Comparison of ENCODE assay signal across 8 mouse cellular contexts in the genomic region with DNA sequence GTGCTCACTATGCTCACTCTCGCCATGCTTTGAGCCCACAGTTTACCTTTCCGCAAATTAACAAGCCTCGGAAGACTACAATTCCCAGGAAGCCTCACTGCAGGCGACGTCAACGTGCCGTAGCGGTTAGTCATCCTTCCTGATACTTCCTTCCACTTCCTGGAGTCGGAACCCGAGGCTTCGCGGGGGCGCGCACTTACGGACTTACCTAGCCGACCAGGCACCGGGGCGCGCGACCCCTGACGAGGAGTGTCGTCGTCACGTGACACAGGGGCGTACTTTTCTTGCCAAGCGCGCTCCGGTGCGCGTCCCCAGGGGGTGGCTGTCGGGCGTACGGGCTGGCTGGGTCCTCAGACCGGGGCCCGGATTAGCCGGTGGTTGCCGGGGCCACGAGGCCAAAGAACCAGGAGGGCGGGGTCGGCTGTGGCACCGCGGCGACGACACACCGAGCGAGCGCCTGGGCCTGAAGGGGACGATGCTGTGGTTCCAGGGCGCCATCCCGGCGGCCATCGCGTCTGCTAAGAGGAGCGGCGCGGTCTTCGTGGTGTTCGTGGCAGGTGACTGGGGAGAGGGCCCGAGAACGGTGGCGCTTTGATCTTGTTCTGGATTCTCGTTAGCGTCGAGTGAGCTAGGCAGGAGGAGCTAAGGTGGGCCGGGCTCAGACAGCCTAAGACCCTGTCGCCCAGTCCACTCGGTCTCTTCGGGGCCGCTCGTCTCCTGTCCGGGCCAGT. TPM values are rescaled to one million over a fixed set of nuclear protein-coding genes. Genes with fewer than 3 reads are reported as not detected.
DNase-seq lines count a peak whose midpoint lies in the region; ATAC-seq and TF ChIP-seq lines count a peak whose summit lies in the region.

No protein-coding gene starts in this region.

- peak; percentile 96 for ATAC-seq in forebrain, embryonic 12.5 days (ENCODE audit: low FRiP score)
- ATAC-seq in heart, postnatal 0 days (ENCODE audit: insufficient read depth, low read depth), result peak; percentile 96
- peak; percentile 93 for ATAC-seq in liver, embryonic 16.5 days (ENCODE audit: low read depth)
- ATAC-seq in neural tube, embryonic 13.5 days (ENCODE audit: low read depth), result peak; percentile 96

- no peak for TF ChIP-seq CTCF in E14TG2a.4 (conservative IDR thresholded peaks at IDR 0.05; ENCODE audit: low read length)
- no peak for TF ChIP-seq CTCF in heart, postnatal 0 days (IDR thresholded peaks at IDR 0.05; ENCODE audit: low read depth)
- no peak for TF ChIP-seq CTCF in testis, adult 2 months (IDR thresholded peaks at IDR 0.05; ENCODE audit: control insufficient read depth, insufficient read depth, insufficient replicate concordance, low read depth, low read length)

- H3K4me3 ChIP-seq in E14TG2a.4 (replicated peaks; ENCODE audit: low read length), result peak overlapping the region; percentile 87
- H3K4me3 ChIP-seq in forebrain, embryonic 12.5 days (replicated peaks), result peak overlapping the region; percentile 79
- H3K4me3 ChIP-seq in heart, postnatal 0 days (ENCODE audit: low read depth, low read length), result peak overlapping the region; percentile 73
- peak overlapping the region; percentile 85 for H3K4me3 ChIP-seq in liver, embryonic 16.5 days (ENCODE audit: low read depth, low read length)
- peak overlapping the region; percentile 77 for H3K4me3 ChIP-seq in neural tube, embryonic 13.5 days
- peak overlapping the region; percentile 94 for H3K4me3 ChIP-seq in testis, adult 2 months (ENCODE audit: control insufficient read depth, low read depth, low read length)

- peak overlapping the region; percentile 88 for H3K27ac ChIP-seq in forebrain, embryonic 12.5 days
- peak overlapping the region; percentile 95 for H3K27ac ChIP-seq in heart, postnatal 0 days (ENCODE audit: low read depth)
- H3K27ac ChIP-seq in liver, embryonic 16.5 days (ENCODE audit: low read length), result peak overlapping the region; percentile 92
- H3K27ac ChIP-seq in neural tube, embryonic 13.5 days (replicated peaks), result peak overlapping the region; percentile 93
- peak overlapping the region; percentile 86 for H3K27ac ChIP-seq in testis, adult 2 months (ENCODE audit: control insufficient read depth, insufficient read depth, low read depth, low read length)

- peak overlapping the region; percentile 97 for H3K4me2 ChIP-seq in forebrain, embryonic 12.5 days
- peak overlapping the region; percentile 93 for H3K4me2 ChIP-seq in heart, postnatal 0 days (ENCODE audit: low read depth, low read length)
- H3K4me2 ChIP-seq in liver, embryonic 16.5 days (ENCODE audit: low read depth, low read length), result peak overlapping the region; percentile 94
- peak overlapping the region; percentile 94 for H3K4me2 ChIP-seq in neural tube, embryonic 13.5 days

- TF ChIP-seq POLR2A in testis, adult 2 months (IDR thresholded peaks at IDR 0.05; ENCODE audit: control insufficient read depth, low read depth, low read length), result peak; percentile 86

- peak overlapping the region; percentile 76 for H3K9ac ChIP-seq in forebrain, embryonic 12.5 days
- H3K9ac ChIP-seq in heart, postnatal 0 days (replicated peaks; ENCODE audit: low read depth, low read length), result peak overlapping the region; percentile 88
- H3K9ac ChIP-seq in liver, embryonic 16.5 days (ENCODE audit: low read depth, low read length), result peak overlapping the region; percentile 92
- H3K9ac ChIP-seq in neural tube, embryonic 13.5 days, result peak overlapping the region; percentile 90

- no peak for TF ChIP-seq EP300 in heart, postnatal 0 days (IDR thresholded peaks at IDR 0.05; ENCODE audit: low read depth)

- peak; percentile 96 for DNase-seq in c-Kit-positive CD71-positive TER-119-positive erythroid progenitor cells, embryonic 14.5 days (ENCODE audit: low spot score)
- peak; percentile 98 for DNase-seq in heart, postnatal 0 days (ENCODE audit: low spot score)
- peak; percentile 97 to 99 for DNase-seq in kidney, postnatal 4 days

- under 1% methylated on average over 71 of the region's 71 CpGs for WGBS in forebrain, embryonic 12.5 days
- under 1% methylated on average over 70 of the region's 71 CpGs for WGBS in heart, postnatal 0 days
- under 1% methylated on average over 71 of the region's 71 CpGs for WGBS in liver, embryonic 16.5 days (ENCODE audit: insufficient replicate concordance)
- WGBS in neural tube, embryonic 13.5 days, result 2% methylated on average over 71 of the region's 71 CpGs

- H3K9me3 ChIP-seq in E14TG2a.4 (ENCODE audit: low read length), result no peaks in the 10 kb centered on the region
- no peaks in the 10 kb centered on the region for H3K9me3 ChIP-seq in forebrain, embryonic 12.5 days
- no peaks in the 10 kb centered on the region for H3K9me3 ChIP-seq in heart, postnatal 0 days (replicated peaks; ENCODE audit: control insufficient read depth, low read length)
- no peaks in the 10 kb centered on the region for H3K9me3 ChIP-seq in liver, embryonic 16.5 days (replicated peaks; ENCODE audit: control insufficient read depth, low read length)
- no peaks in the 10 kb centered on the region for H3K9me3 ChIP-seq in neural tube, embryonic 13.5 days

- peaks cover 13% of the 10 kb centered on the region for H3K4me1 ChIP-seq in E14TG2a.4 (replicated peaks; ENCODE audit: low read depth, low read length)
- H3K4me1 ChIP-seq in forebrain, embryonic 12.5 days, result peaks cover 19% of the 10 kb centered on the region
- peaks cover 13% of the 10 kb centered on the region for H3K4me1 ChIP-seq in heart, postnatal 0 days (ENCODE audit: control insufficient read depth, insufficient read depth)
- peaks cover 12% of the 10 kb centered on the region for H3K4me1 ChIP-seq in liver, embryonic 16.5 days (ENCODE audit: control insufficient read depth, low read depth, low read length)
- peaks cover 22% of the 10 kb centered on the region for H3K4me1 ChIP-seq in neural tube, embryonic 13.5 days (replicated peaks)
- no peaks in the 10 kb centered on the region for H3K4me1 ChIP-seq in testis, adult 2 months (ENCODE audit: control insufficient read depth, insufficient read depth, low read length)

- H3K27me3 ChIP-seq in E14TG2a.4 (ENCODE audit: insufficient read depth, low read length), result no peaks in the 10 kb centered on the region
- no peaks in the 10 kb centered on the region for H3K27me3 ChIP-seq in forebrain, embryonic 12.5 days
- no peaks in the 10 kb centered on the region for H3K27me3 ChIP-seq in heart, postnatal 0 days (ENCODE audit: control insufficient read depth, insufficient read depth, low read length)
- no peaks in the 10 kb centered on the region for H3K27me3 ChIP-seq in liver, embryonic 16.5 days (ENCODE audit: control insufficient read depth, insufficient read depth, low read depth, low read length)
- H3K27me3 ChIP-seq in neural tube, embryonic 13.5 days, result no peaks in the 10 kb centered on the region
- no peaks in the 10 kb centered on the region for H3K27me3 ChIP-seq in testis, adult 2 months (ENCODE audit: control insufficient read depth, insufficient read depth, low read length)

- H3K36me3 ChIP-seq in E14TG2a.4 (ENCODE audit: insufficient read depth, low read length), result 0 out of 2 replicates have a peak, but pooled peaks cover 3% of the 10 kb centered on the region
- no peaks in the 10 kb centered on the region for H3K36me3 ChIP-seq in forebrain, embryonic 12.5 days (replicated peaks)
- no peaks in the 10 kb centered on the region for H3K36me3 ChIP-seq in heart, postnatal 0 days (replicated peaks; ENCODE audit: control insufficient read depth, insufficient read depth, low read length)
- no peaks in the 10 kb centered on the region for H3K36me3 ChIP-seq in liver, embryonic 16.5 days (ENCODE audit: control insufficient read depth, insufficient read depth)
- H3K36me3 ChIP-seq in neural tube, embryonic 13.5 days, result 0 out of 2 replicates have a peak, but pooled peaks cover 5% of the 10 kb centered on the region
- H3K36me3 ChIP-seq in testis, adult 2 months (ENCODE audit: control insufficient read depth, insufficient read depth, low read length), result no peaks in the 10 kb centered on the region

RNA-seq across cellular contexts. Expression of a gene that starts 0.4 kb away (rescaled TPM):
- polyA plus RNA-seq in forebrain, embryonic 12.5 days (2016; fragmentation: Nextera tagmentation; extraction: Ambion mirVana), result 74.5 and 79.6 TPM in 2 replicates
- 22.0 and 71.2 TPM in 2 replicates for total RNA-seq in heart, postnatal 0 days (2014; rRNA removed; ENCODE audit: low replicate concordance)
- 56.1 and 59.8 TPM in 2 replicates for polyA plus RNA-seq in heart, postnatal 0 days (2015; fragmentation: Nextera tagmentation; extraction: Ambion mirVana)
- polyA plus RNA-seq in liver, embryonic 16.5 days (2015; fragmentation: Nextera tagmentation; extraction: Ambion mirVana), result 28.1 and 28.5 TPM in 2 replicates
- 81.3 and 82.9 TPM in 2 replicates for polyA plus RNA-seq in neural tube, embryonic 13.5 days (2015; fragmentation: Nextera tagmentation; extraction: Ambion mirVana)
- 25.3 and 25.6 TPM in 2 replicates for polyA plus RNA-seq in testis, adult 2 months (2012; rRNA removed)

Comparison
In these comparisons a context has a peak if more than half of its experiments do, and no peak if none do; other contexts are left out.
1. Peak in every context shown above with its lines: DNase-seq, ATAC-seq, H3K4me3 ChIP-seq and H3K27ac ChIP-seq.